Mouse (Mus musculus): Measurements from ENCODE around the gene Rdh13.

GRCm38 (mm10) chr7:4440549-4440948 lies 4.9 kb downstream of the Rdh13 start:
- TF ChIP-seq POLR2A (IDR thresholded peaks at IDR 0.05; ENCODE audit: borderline replicate concordance, low read depth, low read length) (no peak), CTCF (IDR thresholded peaks at IDR 0.05; ENCODE audit: low read depth, low read length) (no peak)

Data from bone marrow macrophage, adult 2 months (primary cell).